Mouse (Mus musculus) CH12.LX (cell line): Measurements from ENCODE around the gene Pola2. TPM values are rescaled to one million over a fixed set of nuclear protein-coding genes. Genes with fewer than 3 reads are reported as not detected.
A peak's percentile ranks its signal among the peaks of the same experiment; 100 is the strongest.

Experiments
- DNase-seq: peaks from one replicate; pipeline ENCODE4 v3.0.0-alpha.2; 2013; ENCODE audit errors: extremely low read depth
- H3K27ac ChIP-seq: 2 replicates; pipeline ENCODE4 v1.5.1; 2012; ENCODE audit warnings: low read depth, mild to moderate bottlenecking, control low read depth, moderate library complexity; ENCODE audit not compliant: insufficient read depth
- H3K27me3 ChIP-seq: replicated peaks from 2 replicates; pipeline ENCODE3; 2012; ENCODE audit warnings: inconsistent platforms
- H3K36me3 ChIP-seq, 2 experiments: replicated peaks in 1 of 2; 2 replicates each; pipeline versions ENCODE3 to v1.6.1; 2012; ENCODE audit warnings: inconsistent platforms in 1 of 2, low read length in 1 of 2, mild to moderate bottlenecking in 1 of 2, mixed read lengths in 1 of 2, moderate library complexity in 1 of 2; ENCODE audit not compliant: control insufficient read depth in 1 of 2, insufficient read depth in 1 of 2
- H3K4me1 ChIP-seq, 2 experiments: 2 replicates each; pipeline ENCODE4 v1.6.1; 2012; ENCODE audit warnings: inconsistent platforms in 1 of 2, moderate library complexity in 1 of 2; ENCODE audit not compliant: insufficient read depth in 2 of 2, control insufficient read depth in 1 of 2
- H3K4me2 ChIP-seq: 2 replicates; pipeline ENCODE4 v1.6.1; 2012; ENCODE audit warnings: low read depth, mild to moderate bottlenecking, control low read depth; ENCODE audit not compliant: poor library complexity, insufficient read depth, severe bottlenecking
- H3K4me3 ChIP-seq, 3 experiments: fragments of 150-350 bp in 1 of 3; sonication (generic) in 1 of 3; replicated peaks in 1 of 3; 2 replicates each; pipeline versions ENCODE3 to v1.5.1; 2011 to 2012; ENCODE audit warnings: low read depth in 2 of 3, low read length in 2 of 3, mild to moderate bottlenecking in 2 of 3, moderate library complexity in 2 of 3, control low read depth in 1 of 3, improper control_type of control experiment in 1 of 3, inconsistent platforms in 1 of 3, mixed read lengths in 1 of 3; ENCODE audit not compliant: poor library complexity in 1 of 3
- H3K79me2 ChIP-seq: replicated peaks from 2 replicates; pipeline ENCODE4 v1.6.1; 2012; ENCODE audit warnings: mild to moderate bottlenecking, moderate library complexity; ENCODE audit not compliant: control insufficient read depth, poor library complexity, insufficient read depth, severe bottlenecking; ENCODE audit errors: extremely low read depth
- H3K9ac ChIP-seq: 2 replicates; pipeline ENCODE4 v1.6.1; 2012; ENCODE audit warnings: low read depth, mild to moderate bottlenecking, control low read depth, moderate library complexity; ENCODE audit not compliant: insufficient read depth
- H3K9me3 ChIP-seq: replicated peaks from 2 replicates; pipeline ENCODE3; 2012; ENCODE audit warnings: low read length, inconsistent platforms, mixed read lengths
- CTCF ChIP-seq, 2 experiments: IDR thresholded peaks in 1 of 2; conservative IDR thresholded peaks in 1 of 2; 2 replicates each; pipeline ENCODE4 v1.5.1; 2011 to 2012; ENCODE audit warnings: low read depth in 2 of 2, low read length in 2 of 2, improper control_type of control experiment in 1 of 2, inconsistent platforms in 1 of 2, mild to moderate bottlenecking in 1 of 2, moderate library complexity in 1 of 2
- E2F4 ChIP-seq: IDR thresholded peaks from 2 replicates; pipeline ENCODE4 v1.6.1; 2011; ENCODE audit warnings: low read depth, low read length, improper control_type of control experiment; ENCODE audit not compliant: insufficient replicate concordance
- ELF1 ChIP-seq: IDR thresholded peaks from 2 replicates; pipeline ENCODE4 v1.6.1; 2014; ENCODE audit warnings: low read depth, mild to moderate bottlenecking, inconsistent platforms, low read length, improper control_type of control experiment
- EP300 ChIP-seq: IDR thresholded peaks from 2 replicates; pipeline ENCODE4 v1.6.1; 2011; ENCODE audit warnings: low read length, improper control_type of control experiment
- ETS1 ChIP-seq: conservative IDR thresholded peaks from 2 replicates; pipeline ENCODE4 v1.6.1; 2012; ENCODE audit warnings: low read depth, mild to moderate bottlenecking, inconsistent platforms, low read length, improper control_type of control experiment, moderate library complexity
- IRF4 ChIP-seq: IDR thresholded peaks from 2 replicates; pipeline ENCODE4 v1.6.1; 2014; ENCODE audit warnings: low read depth, mild to moderate bottlenecking, inconsistent platforms, low read length, improper control_type of control experiment
- JUN ChIP-seq: IDR thresholded peaks from 2 replicates; pipeline ENCODE4 v1.6.1; 2011; ENCODE audit warnings: low read depth, mild to moderate bottlenecking, low read length, improper control_type of control experiment, moderate library complexity; ENCODE audit not compliant: insufficient read depth
- JUND ChIP-seq: conservative IDR thresholded peaks from 2 replicates; pipeline ENCODE4 v1.6.1; 2011; ENCODE audit warnings: low read depth, low read length, improper control_type of control experiment
- KAT2A ChIP-seq: IDR thresholded peaks from 2 replicates; pipeline ENCODE4 v1.6.1; 2012; ENCODE audit warnings: low read length, improper control_type of control experiment, inconsistent platforms; ENCODE audit not compliant: insufficient replicate concordance
- MAFK ChIP-seq: IDR thresholded peaks from 2 replicates; pipeline ENCODE4 v1.6.1; 2011; ENCODE audit warnings: low read length, improper control_type of control experiment; ENCODE audit not compliant: insufficient replicate concordance
- MAX ChIP-seq: IDR thresholded peaks from 2 replicates; pipeline ENCODE4 v1.6.1; 2011; ENCODE audit warnings: low read length, improper control_type of control experiment
- MAZ ChIP-seq: IDR thresholded peaks from 2 replicates; pipeline ENCODE4 v1.6.1; 2012; ENCODE audit warnings: low read depth, mild to moderate bottlenecking, inconsistent platforms, low read length, improper control_type of control experiment, moderate library complexity
- MEF2A ChIP-seq: IDR thresholded peaks from 2 replicates; pipeline ENCODE4 v1.6.1; 2014; ENCODE audit warnings: low read depth, mild to moderate bottlenecking, inconsistent platforms, low read length, improper control_type of control experiment, borderline replicate concordance
- MXI1 ChIP-seq: IDR thresholded peaks from 2 replicates; pipeline ENCODE4 v1.6.1; 2011; ENCODE audit warnings: mild to moderate bottlenecking, low read depth, low read length, improper control_type of control experiment
- NELFE ChIP-seq: IDR thresholded peaks from 2 replicates; pipeline ENCODE4 v1.6.1; 2011; ENCODE audit warnings: low read depth, low read length, improper control_type of control experiment
- NRF1 ChIP-seq: IDR thresholded peaks from 2 replicates; pipeline ENCODE4 v1.6.1; 2014; ENCODE audit warnings: low read depth, mild to moderate bottlenecking, inconsistent platforms, low read length, improper control_type of control experiment, moderate library complexity
- POLR2A ChIP-seq: IDR thresholded peaks from 2 replicates; pipeline ENCODE4 v1.6.1; 2011; ENCODE audit warnings: low read depth, mild to moderate bottlenecking, improper control_type of control experiment, low read length
- POLR2AphosphoS2 ChIP-seq: IDR thresholded peaks from 2 replicates; pipeline ENCODE4 v1.6.1; 2011; ENCODE audit warnings: low read depth, low read length, improper control_type of control experiment
- RAD21 ChIP-seq: IDR thresholded peaks from 2 replicates; pipeline ENCODE4 v1.6.1; 2011; ENCODE audit warnings: low read depth, mild to moderate bottlenecking, low read length, improper control_type of control experiment, moderate library complexity
- RCOR1 ChIP-seq: conservative IDR thresholded peaks from 2 replicates; pipeline ENCODE4 v1.6.1; 2012; ENCODE audit warnings: low read depth, mild to moderate bottlenecking, inconsistent platforms, low read length, improper control_type of control experiment
- SIN3A ChIP-seq: IDR thresholded peaks from 2 replicates; pipeline ENCODE4 v1.6.1; 2012; ENCODE audit warnings: low read length, improper control_type of control experiment, inconsistent platforms
- SMC3 ChIP-seq: IDR thresholded peaks from 2 replicates; pipeline ENCODE4 v1.6.1; 2011; ENCODE audit warnings: low read depth, low read length, improper control_type of control experiment
- TBP ChIP-seq: conservative IDR thresholded peaks from 2 replicates; pipeline ENCODE4 v1.6.1; 2011; ENCODE audit warnings: low read depth, low read length, improper control_type of control experiment
- TCF12 ChIP-seq: IDR thresholded peaks from 2 replicates; pipeline ENCODE4 v1.6.1; 2014; ENCODE audit warnings: low read depth, mild to moderate bottlenecking, inconsistent platforms, low read length, improper control_type of control experiment
- UBTF ChIP-seq: IDR thresholded peaks from 2 replicates; pipeline ENCODE4 v1.6.1; 2012; ENCODE audit warnings: low read depth, mild to moderate bottlenecking, inconsistent platforms, low read length, improper control_type of control experiment, moderate library complexity
- USF1 ChIP-seq: IDR thresholded peaks from 2 replicates; pipeline ENCODE4 v1.6.1; 2014; ENCODE audit warnings: low read depth, mild to moderate bottlenecking, inconsistent platforms, low read length, improper control_type of control experiment
- USF2 ChIP-seq: conservative IDR thresholded peaks from 2 replicates; pipeline ENCODE4 v1.6.1; 2011; ENCODE audit warnings: low read depth, low read length, improper control_type of control experiment
- ZC3H11A ChIP-seq: IDR thresholded peaks from 2 replicates; pipeline ENCODE4 v1.6.1; 2012; ENCODE audit warnings: low read depth, mild to moderate bottlenecking, inconsistent platforms, low read length, improper control_type of control experiment
- ZKSCAN1 ChIP-seq: IDR thresholded peaks from 2 replicates; pipeline ENCODE4 v1.6.1; 2012; ENCODE audit warnings: low read depth, inconsistent platforms, low read length, improper control_type of control experiment, borderline replicate concordance
- ZMIZ1 ChIP-seq: IDR thresholded peaks from 2 replicates; pipeline ENCODE4 v1.6.1; 2012; ENCODE audit warnings: low read depth, mild to moderate bottlenecking, inconsistent platforms, low read length, improper control_type of control experiment
- ZNF384 ChIP-seq: IDR thresholded peaks from 2 replicates; pipeline ENCODE4 v1.6.1; 2012; ENCODE audit warnings: low read depth, low read length, improper control_type of control experiment, inconsistent platforms
- dilution Hi-C: fragments of 300-500 bp; cut with MboI; formaldehyde crosslinking; loops from 2 replicates; pipeline ENCODE4 v1.14.3; 2020; ENCODE audit warnings: low sequenced_read_pairs; ENCODE audit not compliant: extremely low pct_unique_long_range_greater_than_20kb, extremely low pct_ligation_motif_present
- in situ Hi-C: fragments of 300-500 bp; cut with MboI; formaldehyde crosslinking; loops from 3 replicates; pipeline ENCODE4 v1.14.3; 2019; ENCODE audit warnings: low sequenced_read_pairs, low pct_ligation_motif_present, low pct_unique_long_range_greater_than_20kb, mixed read lengths
- polyA plus RNA-seq: library from polyadenylated mRNA; unstranded; fragments of >175 nt; gene quantifications from 2 replicates; pipeline ENCODE4 v1.2.1, GENCODE M21; 2012; ENCODE audit warnings: low read depth; ENCODE audit not compliant: insufficient read length
- total RNA-seq, 2 experiments: library from RNA; depleted of rRNA; stranded (reverse); fragments of 300-350 nt in 1 of 2; fragments of >200 nt in 1 of 2; gene quantifications; 2 replicates each; pipeline ENCODE4 v1.2.3; 2012 to 2014

The Pola2 gene
- total and polyA plus RNA-seq, 3 experiments: 60.3 to 91.4 (median 71.7) TPM

DNA sequence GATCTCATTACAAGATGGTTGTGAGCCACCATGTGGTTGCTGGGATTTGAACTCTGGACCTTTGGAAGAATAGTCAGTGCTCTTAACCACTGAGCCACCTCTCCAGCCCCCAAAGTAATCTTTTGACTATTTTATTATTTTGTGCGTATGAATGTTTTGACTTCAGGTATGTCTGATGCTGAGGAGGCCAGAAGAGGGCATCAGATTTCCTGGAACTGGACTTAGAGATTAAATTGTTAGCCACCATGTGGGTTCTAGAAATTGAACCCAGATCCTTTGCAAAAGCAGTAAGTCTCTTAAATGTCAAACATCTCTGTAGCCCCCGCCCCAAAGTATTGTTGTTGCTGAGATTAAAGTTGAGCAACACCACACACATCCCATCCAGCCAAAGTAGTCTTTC lies 1.9 kb upstream of the Pola2 start:
- Histone ChIP-seq H3K4me3 (no peak overlapping the region), H3K36me3 (peaks cover 5 to 9% of the 10 kb centered on the region in 2 experiments), H3K27ac (no peak overlapping the region), H3K79me2 (peaks cover 30% of the 10 kb centered on the region), H3K9ac (no peak overlapping the region), H3K9me3 (no peaks in the 10 kb centered on the region), H3K4me1 (peaks cover 3 to 35% of the 10 kb centered on the region in 2 experiments; a peak in 3 of 4 replicates), H3K27me3 (no peaks in the 10 kb centered on the region), H3K4me2 (no peak overlapping the region)
- in situ Hi-C loops (loop anchor here (10.0 kb wide), 2 partner anchors 99 to 159 kb away; partner anchors contain the start of genes Snx15, Tm7sf2 and Znhit2), dilution Hi-C loops (no loop called here)
- DNase-seq: no peak
- TF ChIP-seq ELF1 (no peak), CTCF (conservative IDR thresholded peaks at IDR 0.05 in 1 of 2, IDR thresholded peaks at IDR 0.05 in 1 of 2; ENCODE audit: low read depth in 2 of 2, low read length in 2 of 2) (peak in 1 of 2 experiments; percentile 26; a peak in 2 of 4 replicates), JUN (no peak), SMC3 (peak; percentile 13; the same call in 1 of the 2 replicates)

DNA sequence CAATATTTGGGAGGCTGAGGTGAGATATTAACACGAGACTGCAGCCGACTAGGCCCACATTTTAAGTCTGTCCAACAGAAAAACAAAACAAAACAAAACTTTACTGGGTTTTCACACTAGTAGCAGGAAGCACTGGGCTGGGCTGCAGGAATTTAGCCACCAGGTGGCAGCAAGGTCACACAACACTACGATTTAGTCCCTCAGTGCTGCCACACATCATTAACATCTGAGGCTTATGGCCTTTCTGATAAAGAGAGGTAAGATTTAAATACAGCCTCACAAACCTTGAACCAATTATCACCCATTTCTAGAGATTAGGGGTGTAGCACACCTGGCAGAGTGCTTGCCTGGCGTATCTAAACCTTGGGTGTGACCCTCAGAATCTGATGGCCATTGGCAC lies 1.3 kb upstream of the Pola2 start:
- Histone ChIP-seq H3K9ac (no peak overlapping the region), H3K4me1 (peaks cover 3 to 36% of the 10 kb centered on the region in 2 experiments; a peak in 3 of 4 replicates), H3K4me3 (no peak overlapping the region), H3K4me2 (peak overlapping the region; percentile 33; the same call in 1 of the 2 replicates), H3K9me3 (no peaks in the 10 kb centered on the region), H3K27me3 (no peaks in the 10 kb centered on the region), H3K79me2 (peaks cover 35% of the 10 kb centered on the region), H3K36me3 (peaks cover 10 to 15% of the 10 kb centered on the region in 2 experiments), H3K27ac (no peak overlapping the region)
- in situ Hi-C loops (loop anchor here (10.0 kb wide), 2 partner anchors 100 to 160 kb away; partner anchors contain the start of genes Snx15, Tm7sf2 and Znhit2), dilution Hi-C loops (no loop called here)
- peak; percentile 87 for DNase-seq
- TF ChIP-seq KAT2A (no peak), USF1 (no peak), USF2 (no peak), MAZ (no peak), ZKSCAN1 (no peak), JUND (peak; percentile 39; the same call in 1 of the 2 replicates), E2F4 (no peak), RCOR1 (no peak), ELF1 (peak; percentile 73), MAFK (no peak), CTCF (conservative IDR thresholded peaks at IDR 0.05 in 1 of 2, IDR thresholded peaks at IDR 0.05 in 1 of 2; ENCODE audit: low read depth in 2 of 2, low read length in 2 of 2) (peak; percentile 72 to 98), MEF2A (peak; percentile 56; the same call in 1 of the 2 replicates), JUN (no peak), IRF4 (peak; percentile 45; the same call in 1 of the 2 replicates), RAD21 (peak; percentile 94), UBTF (no peak), SMC3 (peak; percentile 96), TBP (no peak), ETS1 (no peak), MAX (peak; percentile 66; the same call in 1 of the 2 replicates), ZC3H11A (peak; percentile 83), ZMIZ1 (no peak), NRF1 (no peak), POLR2A (no peak), NELFE (peak; percentile 47; the same call in 1 of the 2 replicates), MXI1 (no peak), EP300 (no peak), POLR2AphosphoS2 (no peak), ZNF384 (no peak), TCF12 (no peak), SIN3A (peak; percentile 79)
